Comparison of ENCODE assay signal across 9 mouse cellular contexts in the genomic region with DNA sequence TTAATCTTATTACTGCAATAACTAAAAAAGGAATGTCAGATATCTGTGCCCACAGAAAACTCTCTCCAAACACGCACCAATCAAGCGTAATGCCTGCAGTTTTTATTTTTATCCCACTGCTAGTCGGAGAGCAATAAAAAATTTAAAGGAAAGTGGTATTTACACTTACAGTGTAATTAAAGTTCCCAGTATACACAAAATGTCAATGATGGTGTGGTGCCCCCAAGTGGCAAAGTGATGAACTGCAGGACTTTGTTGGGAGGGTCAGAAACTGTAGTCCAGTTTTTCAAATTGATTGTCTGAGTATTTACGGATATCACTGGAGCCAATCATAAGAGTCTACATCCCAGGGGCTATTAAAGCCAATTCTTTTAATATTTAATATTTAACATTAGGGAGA. TPM values are rescaled to one million over a fixed set of nuclear protein-coding genes. Genes with fewer than 3 reads are reported as not detected.
A peak's percentile ranks its signal among the peaks of the same experiment; 100 is the strongest.
DNase-seq lines count a peak whose midpoint lies in the region; ATAC-seq and TF ChIP-seq lines count a peak whose summit lies in the region.
"Had no signal": no experiment of that assay in that cellular context is flagged by ENCODE, and none has a peak within 500 bp of the region (broad histone marks: within the 10 kb centered on the region; RNA-seq: fewer than 3 reads in every experiment).

No protein-coding gene starts in this region.

- TF ChIP-seq CTCF in intestine, postnatal 0 days (IDR thresholded peaks at IDR 0.05; ENCODE audit: low read depth), result peak; percentile 87
- peak; percentile 90 for TF ChIP-seq CTCF in hindbrain, postnatal 0 days (IDR thresholded peaks at IDR 0.05; ENCODE audit: low read depth)

- ATAC-seq in intestine, postnatal 0 days, result no peak
- no peak for ATAC-seq in intestine, embryonic 15.5 days
- no peak for ATAC-seq in hindbrain, postnatal 0 days
- peak; percentile 71 for ATAC-seq in neutrophil, adult 5-6 weeks (ENCODE audit: extremely low read depth, insufficient number of reproducible peaks, low FRiP score, poor library complexity, severe bottlenecking)

- H3K27me3 ChIP-seq in intestine, postnatal 0 days (replicated peaks; ENCODE audit: control insufficient read depth, insufficient read depth, low read length), result no peaks in the 10 kb centered on the region
- H3K27me3 ChIP-seq in intestine, embryonic 15.5 days (replicated peaks), result no peaks in the 10 kb centered on the region; the same call in 1 of the 2 replicates
- H3K27me3 ChIP-seq in embryonic facial prominence, embryonic 10.5 days (replicated peaks; ENCODE audit: low read depth, poor library complexity, severe bottlenecking), result no peaks in the 10 kb centered on the region
- no peaks in the 10 kb centered on the region for H3K27me3 ChIP-seq in hindbrain, postnatal 0 days (ENCODE audit: insufficient read depth, low read length)
- no peaks in the 10 kb centered on the region for H3K27me3 ChIP-seq in limb, embryonic 10.5 days (ENCODE audit: low read depth, poor library complexity, severe bottlenecking)
- H3K27me3 ChIP-seq: embryonic facial prominence, embryonic 13.5 days had no signal

- no peak overlapping the region for H3K9ac ChIP-seq in intestine, postnatal 0 days (ENCODE audit: low read depth, low read length)
- no peak overlapping the region for H3K9ac ChIP-seq in intestine, embryonic 15.5 days
- no peak overlapping the region for H3K9ac ChIP-seq in hindbrain, postnatal 0 days (replicated peaks; ENCODE audit: low read length)
- H3K9ac ChIP-seq: embryonic facial prominence, embryonic 13.5 days had no signal

- no peak overlapping the region for H3K4me2 ChIP-seq in intestine, postnatal 0 days (replicated peaks; ENCODE audit: low read depth)
- H3K4me2 ChIP-seq in intestine, embryonic 15.5 days (replicated peaks), result no peak overlapping the region
- H3K4me2 ChIP-seq in hindbrain, postnatal 0 days (ENCODE audit: low read depth, low read length), result no peak overlapping the region
- H3K4me2 ChIP-seq: embryonic facial prominence, embryonic 13.5 days had no signal

- no peaks in the 10 kb centered on the region for H3K9me3 ChIP-seq in intestine, postnatal 0 days (ENCODE audit: control insufficient read depth)
- no peaks in the 10 kb centered on the region for H3K9me3 ChIP-seq in intestine, embryonic 15.5 days
- no peaks in the 10 kb centered on the region for H3K9me3 ChIP-seq in embryonic facial prominence, embryonic 10.5 days
- H3K9me3 ChIP-seq in hindbrain, postnatal 0 days (ENCODE audit: low read length), result no peaks in the 10 kb centered on the region
- no peaks in the 10 kb centered on the region for H3K9me3 ChIP-seq in limb, embryonic 10.5 days (replicated peaks)
- H3K9me3 ChIP-seq: embryonic facial prominence, embryonic 13.5 days had no signal

- no peak overlapping the region for H3K4me3 ChIP-seq in intestine, postnatal 0 days (ENCODE audit: low read depth, low read length)
- H3K4me3 ChIP-seq in intestine, embryonic 15.5 days (replicated peaks), result no peak overlapping the region
- H3K4me3 ChIP-seq in embryonic facial prominence, embryonic 10.5 days, result no peak overlapping the region
- no peak overlapping the region for H3K4me3 ChIP-seq in hindbrain, postnatal 0 days (ENCODE audit: low read length)
- no peak overlapping the region for H3K4me3 ChIP-seq in limb, embryonic 10.5 days
- H3K4me3 ChIP-seq: embryonic facial prominence, embryonic 13.5 days had no signal

- H3K27ac ChIP-seq in intestine, postnatal 0 days (ENCODE audit: low read depth, low read length), result no peak overlapping the region
- H3K27ac ChIP-seq in intestine, embryonic 15.5 days, result no peak overlapping the region
- no peak overlapping the region for H3K27ac ChIP-seq in embryonic facial prominence, embryonic 10.5 days (replicated peaks)
- no peak overlapping the region for H3K27ac ChIP-seq in hindbrain, postnatal 0 days
- H3K27ac ChIP-seq in limb, embryonic 10.5 days, result no peak overlapping the region
- H3K27ac ChIP-seq: embryonic facial prominence, embryonic 13.5 days had no signal

- no peaks in the 10 kb centered on the region for H3K4me1 ChIP-seq in intestine, postnatal 0 days (replicated peaks; ENCODE audit: control insufficient read depth, insufficient read depth, low read length)
- H3K4me1 ChIP-seq in intestine, embryonic 15.5 days (replicated peaks), result no peaks in the 10 kb centered on the region
- H3K4me1 ChIP-seq in embryonic facial prominence, embryonic 10.5 days, result no peaks in the 10 kb centered on the region
- H3K4me1 ChIP-seq in hindbrain, postnatal 0 days (ENCODE audit: insufficient read depth, low read length), result no peaks in the 10 kb centered on the region
- H3K4me1 ChIP-seq in limb, embryonic 10.5 days, result no peaks in the 10 kb centered on the region
- H3K4me1 ChIP-seq: embryonic facial prominence, embryonic 13.5 days had no signal

- 10% methylated on average over 4 of the region's 4 CpGs for WGBS in intestine, postnatal 0 days
- WGBS in intestine, embryonic 15.5 days, result 12% methylated on average over 4 of the region's 4 CpGs
- WGBS in embryonic facial prominence, embryonic 10.5 days, result 23% methylated on average over 4 of the region's 4 CpGs
- WGBS in hindbrain, postnatal 0 days, result 12% methylated on average over 4 of the region's 4 CpGs
- 27% methylated on average over 4 of the region's 4 CpGs for WGBS in limb, embryonic 10.5 days

- DNase-seq in adrenal gland, adult 2 months, result peak; percentile 55
- DNase-seq in embryonic facial prominence, embryonic 10.5 days (ENCODE audit: low spot score), result peak; percentile 70
- peak; percentile 82 for DNase-seq in hindbrain, postnatal 0 days (ENCODE audit: low spot score)
- peak; percentile 78 for DNase-seq in limb, embryonic 10.5 days (ENCODE audit: low spot score)
- peak; percentile 73 for DNase-seq in thymus, postnatal 14 days

- H3K36me3 ChIP-seq in intestine, postnatal 0 days (ENCODE audit: control insufficient read depth, insufficient read depth), result no peaks in the 10 kb centered on the region
- H3K36me3 ChIP-seq in intestine, embryonic 15.5 days, result no peaks in the 10 kb centered on the region
- H3K36me3 ChIP-seq in embryonic facial prominence, embryonic 10.5 days (replicated peaks), result no peaks in the 10 kb centered on the region
- no peaks in the 10 kb centered on the region for H3K36me3 ChIP-seq in hindbrain, postnatal 0 days (ENCODE audit: insufficient read depth, low read length)
- H3K36me3 ChIP-seq in limb, embryonic 10.5 days, result no peaks in the 10 kb centered on the region
- H3K36me3 ChIP-seq: embryonic facial prominence, embryonic 13.5 days had no signal

RNA-seq across cellular contexts. Expression of a gene that starts 5.9 kb away (rescaled TPM):
- 9.2 and 10.4 TPM in 2 replicates for polyA plus RNA-seq in intestine, postnatal 0 days (2015; fragmentation: Nextera tagmentation; extraction: Ambion mirVana)
- polyA plus RNA-seq in intestine, embryonic 15.5 days (2015; fragmentation: Nextera tagmentation; extraction: Ambion mirVana), result 12.4 and 15.4 TPM in 2 replicates
- total RNA-seq in adrenal gland, adult 2 months (2021), result 10 to 100 TPM; 10.7 to 13.6 TPM
- polyA plus RNA-seq in adrenal gland, adult 2 months (2012; rRNA removed), result 2.8 and 3.0 TPM in 2 replicates
- 13.7 and 15.1 TPM in 2 replicates for polyA plus RNA-seq in embryonic facial prominence, embryonic 10.5 days (2016; fragmentation: Nextera tagmentation; extraction: Ambion mirVana)
- total RNA-seq in hindbrain, postnatal 0 days (2014; rRNA removed), result 5.2 and 6.4 TPM in 2 replicates
- 7.1 and 7.9 TPM in 2 replicates for polyA plus RNA-seq in hindbrain, postnatal 0 days (2015; fragmentation: Nextera tagmentation; extraction: Ambion mirVana)
- 12.6 and 12.8 TPM in 2 replicates for polyA plus RNA-seq in limb, embryonic 10.5 days (2016; fragmentation: Nextera tagmentation; extraction: Ambion mirVana)
- 22.6 and 26.2 TPM in 2 replicates for total RNA-seq in neutrophil, adult 5-6 weeks (2017)

RNA-seq across cellular contexts. Expression of a gene that starts 6.0 kb away (rescaled TPM):
- polyA plus RNA-seq in intestine, postnatal 0 days (2015; fragmentation: Nextera tagmentation; extraction: Ambion mirVana), result 0.04 and 0.08 TPM in 2 replicates
- 0.18 and 0.20 TPM in 2 replicates for polyA plus RNA-seq in intestine, embryonic 15.5 days (2015; fragmentation: Nextera tagmentation; extraction: Ambion mirVana)
- under 1 TPM; 0.14 to 0.24 TPM for total RNA-seq in adrenal gland, adult 2 months (2021)
- polyA plus RNA-seq in adrenal gland, adult 2 months (2012; rRNA removed), result 0.03 TPM in 1 of 2 replicates, not detected in the other
- 0.36 and 0.44 TPM in 2 replicates for polyA plus RNA-seq in embryonic facial prominence, embryonic 10.5 days (2016; fragmentation: Nextera tagmentation; extraction: Ambion mirVana)
- total RNA-seq in hindbrain, postnatal 0 days (2014; rRNA removed), result 1.3 and 2.4 TPM in 2 replicates
- 2.1 and 2.7 TPM in 2 replicates for polyA plus RNA-seq in hindbrain, postnatal 0 days (2015; fragmentation: Nextera tagmentation; extraction: Ambion mirVana)
- 0.11 and 0.18 TPM in 2 replicates for polyA plus RNA-seq in limb, embryonic 10.5 days (2016; fragmentation: Nextera tagmentation; extraction: Ambion mirVana)
- total RNA-seq in neutrophil, adult 5-6 weeks (2017), result 0.23 TPM in 1 of 2 replicates, not detected in the other
